Mouse (Mus musculus): ENCODE measurements at regions not wholly inside any gene's neighbourhood (a gene's known extent, or its start where the extent isn't known, plus 50 kb on each side); places are given as distances from the start of the nearest gene placed in this dataset.
A peak's percentile ranks its signal among the peaks of the same experiment; 100 is the strongest.

- 72% methylated on average over 5 of the region's 5 CpGs for WGBS
- Histone ChIP-seq H3K4me3 (no peak overlapping the region), H3K9me3 (no peaks in the 10 kb centered on the region), H3K4me1 (peaks cover 8% of the 10 kb centered on the region), H3K36me3 (no peaks in the 10 kb centered on the region), H3K27me3 (ENCODE audit: insufficient read depth, poor library complexity, severe bottlenecking) (0 out of 2 replicates have a peak, but pooled peaks cover 6% of the 10 kb centered on the region), H3K27ac (no peak overlapping the region)
- DNase-seq (ENCODE audit: low spot score), result no peak
These were observed 279.0 kb downstream of the Cdh26 start for GRCm38 (mm10) chr2:178709192-178709881.

GRCm38 (mm10) chr2:178710001-178710400, 279.7 kb downstream of the Cdh26 start:
- Histone ChIP-seq H3K9me3 (no peaks in the 10 kb centered on the region), H3K27ac (no peak overlapping the region), H3K4me3 (no peak overlapping the region), H3K27me3 (ENCODE audit: insufficient read depth, poor library complexity, severe bottlenecking) (0 out of 2 replicates have a peak, but pooled peaks cover 6% of the 10 kb centered on the region), H3K36me3 (no peaks in the 10 kb centered on the region), H3K4me1 (peaks cover 8% of the 10 kb centered on the region)
- WGBS, result 82% methylated on average over 3 of the region's 3 CpGs
- DNase-seq (ENCODE audit: low spot score), result no peak

- Histone ChIP-seq H3K4me3 (no peak overlapping the region), H3K9me3 (no peaks in the 10 kb centered on the region), H3K4me1 (peaks cover 8% of the 10 kb centered on the region), H3K36me3 (no peaks in the 10 kb centered on the region), H3K27ac (no peak overlapping the region), H3K27me3 (ENCODE audit: insufficient read depth, poor library complexity, severe bottlenecking) (0 out of 2 replicates have a peak, but pooled peaks cover 14% of the 10 kb centered on the region)
- DNase-seq (ENCODE audit: low spot score), result no peak
- 51% methylated on average over 5 of the region's 5 CpGs for WGBS
These were observed 281.3 kb downstream of the Cdh26 start for GRCm38 (mm10) chr2:178711587-178712080.

GRCm38 (mm10) chr2:178712391-178712892, 282.1 kb downstream of the Cdh26 start:
- Histone ChIP-seq H3K4me1 (peaks cover 8% of the 10 kb centered on the region), H3K27me3 (ENCODE audit: insufficient read depth, poor library complexity, severe bottlenecking) (0 out of 2 replicates have a peak, but pooled peaks cover 14% of the 10 kb centered on the region), H3K36me3 (no peaks in the 10 kb centered on the region), H3K4me3 (no peak overlapping the region), H3K27ac (no peak overlapping the region), H3K9me3 (no peaks in the 10 kb centered on the region)
- 49% methylated on average over 9 of the region's 9 CpGs for WGBS
- no peak for DNase-seq (ENCODE audit: low spot score)

- Histone ChIP-seq H3K27ac (no peak overlapping the region), H3K9me3 (no peaks in the 10 kb centered on the region), H3K36me3 (no peaks in the 10 kb centered on the region), H3K27me3 (ENCODE audit: insufficient read depth, poor library complexity, severe bottlenecking) (0 out of 2 replicates have a peak, but pooled peaks cover 14% of the 10 kb centered on the region), H3K4me3 (no peak overlapping the region), H3K4me1 (peaks cover 8% of the 10 kb centered on the region)
- no peak for DNase-seq (ENCODE audit: low spot score)
- WGBS, result 74% methylated on average over 5 of the region's 5 CpGs
These were observed 285.3 kb downstream of the Cdh26 start for GRCm38 (mm10) chr2:178715500-178716245.

- WGBS, result 83% methylated on average over 5 of the region's 5 CpGs
- no peak for DNase-seq (ENCODE audit: low spot score)
- H3K27me3 ChIP-seq (ENCODE audit: insufficient read depth, poor library complexity, severe bottlenecking), result peaks cover 14% of the 10 kb centered on the region; the same call in 1 of the 2 replicates
- no peaks in the 10 kb centered on the region for H3K36me3 ChIP-seq
- H3K27ac ChIP-seq, result no peak overlapping the region
- no peak overlapping the region for H3K4me3 ChIP-seq
- H3K9me3 ChIP-seq, result no peaks in the 10 kb centered on the region
- H3K4me1 ChIP-seq, result no peaks in the 10 kb centered on the region
These were observed 287.7 kb downstream of the Cdh26 start for GRCm38 (mm10) chr2:178718048-178718447.

- H3K4me3 ChIP-seq, result no peak overlapping the region
- H3K27me3 ChIP-seq (ENCODE audit: insufficient read depth, poor library complexity, severe bottlenecking), result no peaks in the 10 kb centered on the region; the same call in 1 of the 2 replicates
- no peak overlapping the region for H3K27ac ChIP-seq
- DNase-seq (ENCODE audit: low spot score), result no peak
- H3K36me3 ChIP-seq, result no peaks in the 10 kb centered on the region
- 49% methylated on average over 3 of the region's 3 CpGs for WGBS
- no peaks in the 10 kb centered on the region for H3K9me3 ChIP-seq
- peaks cover 6% of the 10 kb centered on the region for H3K4me1 ChIP-seq
These were observed 293.1 kb downstream of the Cdh26 start for GRCm38 (mm10) chr2:178723455-178723854.

- H3K4me1 ChIP-seq, result peaks cover 14% of the 10 kb centered on the region
- H3K27me3 ChIP-seq (ENCODE audit: insufficient read depth, poor library complexity, severe bottlenecking), result peaks cover 2% of the 10 kb centered on the region; the same call in 1 of the 2 replicates
- H3K27ac ChIP-seq, result no peak overlapping the region
- H3K9me3 ChIP-seq, result no peaks in the 10 kb centered on the region
- H3K36me3 ChIP-seq, result no peaks in the 10 kb centered on the region
- 11% methylated on average over 4 of the region's 5 CpGs for WGBS
- H3K4me3 ChIP-seq, result no peak overlapping the region
- DNase-seq (ENCODE audit: low spot score), result no peak
These were observed 293.9 kb downstream of the Cdh26 start for GRCm38 (mm10) chr2:178724228-178724627.

- H3K4me1 ChIP-seq, result peaks cover 16% of the 10 kb centered on the region
- 0 out of 2 replicates have a peak, but pooled peaks cover 5% of the 10 kb centered on the region for H3K27me3 ChIP-seq (ENCODE audit: insufficient read depth, poor library complexity, severe bottlenecking)
- no peaks in the 10 kb centered on the region for H3K36me3 ChIP-seq
- DNase-seq (ENCODE audit: low spot score), result no peak
- H3K27ac ChIP-seq, result peak overlapping the region; percentile 16; the same call in 1 of the 2 replicates
- H3K9me3 ChIP-seq, result no peaks in the 10 kb centered on the region
- WGBS, result 3% methylated on average over 17 of the region's 17 CpGs
- H3K4me3 ChIP-seq, result peak overlapping the region; percentile 40
These were observed 297.8 kb downstream of the Cdh26 start for GRCm38 (mm10) chr2:178727930-178728793.

GRCm38 (mm10) chr2:178728794-178729120, 298.4 kb downstream of the Cdh26 start:
- H3K4me1 ChIP-seq, result peaks cover 16% of the 10 kb centered on the region
- no peak for DNase-seq (ENCODE audit: low spot score)
- H3K36me3 ChIP-seq, result no peaks in the 10 kb centered on the region
- H3K4me3 ChIP-seq, result peak overlapping the region; percentile 40
- H3K27ac ChIP-seq, result no peak overlapping the region
- WGBS, result 6% methylated on average over 7 of the region's 7 CpGs
- no peaks in the 10 kb centered on the region for H3K9me3 ChIP-seq
- 0 out of 2 replicates have a peak, but pooled peaks cover 5% of the 10 kb centered on the region for H3K27me3 ChIP-seq (ENCODE audit: insufficient read depth, poor library complexity, severe bottlenecking)

GRCm38 (mm10) chr2:178735099-178735498, 304.8 kb downstream of the Cdh26 start:
- H3K4me1 ChIP-seq, result no peaks in the 10 kb centered on the region
- no peaks in the 10 kb centered on the region for H3K36me3 ChIP-seq
- no peaks in the 10 kb centered on the region for H3K27me3 ChIP-seq (ENCODE audit: insufficient read depth, poor library complexity, severe bottlenecking)
- H3K4me3 ChIP-seq, result no peak overlapping the region
- no peak for DNase-seq (ENCODE audit: low spot score)
- H3K27ac ChIP-seq, result no peak overlapping the region
- WGBS, result 9% methylated on average over 2 of the region's 2 CpGs
- no peaks in the 10 kb centered on the region for H3K9me3 ChIP-seq

GRCm38 (mm10) chr2:178744617-178745016, 314.3 kb downstream of the Cdh26 start:
- no peak for DNase-seq (ENCODE audit: low spot score)
- Histone ChIP-seq H3K9me3 (no peaks in the 10 kb centered on the region), H3K36me3 (no peaks in the 10 kb centered on the region), H3K4me1 (no peaks in the 10 kb centered on the region), H3K27ac (no peak overlapping the region), H3K4me3 (no peak overlapping the region), H3K27me3 (ENCODE audit: insufficient read depth, poor library complexity, severe bottlenecking) (no peaks in the 10 kb centered on the region)
- 65% methylated on average over 4 of the region's 4 CpGs for WGBS
